Mouse (Mus musculus): Measurements from ENCODE around the gene Zfp296. TPM values are rescaled to one million over a fixed set of nuclear protein-coding genes. Genes with fewer than 3 reads are reported as not detected.

Zfp296 gene
- total and polyA plus RNA-seq, 2 experiments from 2014 or later: 0.12 to 3.6 TPM

DNA sequence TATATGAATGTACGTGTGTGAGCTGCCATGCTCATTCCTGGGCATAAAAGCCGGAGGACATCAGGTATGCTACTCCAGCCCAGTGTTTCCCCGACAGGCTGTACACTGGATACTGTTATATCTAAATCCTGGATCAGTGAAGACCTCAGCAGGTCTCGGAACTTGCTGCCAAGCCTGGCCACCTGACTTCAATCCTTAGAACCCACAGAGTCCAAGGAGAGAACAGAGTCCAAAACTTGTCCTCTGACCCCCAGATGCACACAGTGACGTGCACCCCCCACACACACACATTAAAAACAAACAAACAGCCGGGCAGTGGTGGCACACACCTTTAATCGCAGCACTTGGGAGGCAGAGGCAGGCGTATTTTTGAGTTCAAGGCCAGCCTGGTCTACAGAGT is 9.7 kb upstream of the Zfp296 start:
- H3K4me3 ChIP-seq (ENCODE audit: low read depth, low read length): no peak overlapping the region
- H3K4me1 ChIP-seq (ENCODE audit: control insufficient read depth, insufficient read depth): peaks cover 6% of the 10 kb centered on the region; the same call in 1 of the 2 replicates
- peaks cover 29% of the 10 kb centered on the region for H3K36me3 ChIP-seq (replicated peaks; ENCODE audit: control insufficient read depth, insufficient read depth, low read length)
- no peaks in the 10 kb centered on the region for H3K27me3 ChIP-seq (ENCODE audit: control insufficient read depth, insufficient read depth, low read length)
- H3K27ac ChIP-seq (ENCODE audit: low read depth): no peak overlapping the region
- ATAC-seq (ENCODE audit: insufficient read depth, low read depth) (no peak), DNase-seq (ENCODE audit: low spot score) (no peak)
- no peak for TF ChIP-seq EP300 (IDR thresholded peaks at IDR 0.05; ENCODE audit: low read depth)
- TF ChIP-seq CTCF (IDR thresholded peaks at IDR 0.05; ENCODE audit: low read depth): no peak
- H3K4me2 ChIP-seq (ENCODE audit: low read depth, low read length): no peak overlapping the region
- 89% methylated on average over 8 of the region's 8 CpGs for WGBS
- H3K9ac ChIP-seq (replicated peaks; ENCODE audit: low read depth, low read length): no peak overlapping the region
- H3K9me3 ChIP-seq (replicated peaks; ENCODE audit: control insufficient read depth, low read length): no peaks in the 10 kb centered on the region

GRCm38 (mm10) chr7:19569647-19570046 is 7.4 kb upstream of the Zfp296 start:
- peaks cover 24% of the 10 kb centered on the region for H3K36me3 ChIP-seq (replicated peaks; ENCODE audit: control insufficient read depth, insufficient read depth, low read length)
- no peak overlapping the region for H3K4me2 ChIP-seq (ENCODE audit: low read depth, low read length)
- DNase-seq (ENCODE audit: low spot score) (no peak), ATAC-seq (ENCODE audit: insufficient read depth, low read depth) (no peak)
- no peaks in the 10 kb centered on the region for H3K9me3 ChIP-seq (replicated peaks; ENCODE audit: control insufficient read depth, low read length)
- H3K27ac ChIP-seq (ENCODE audit: low read depth): no peak overlapping the region
- peaks cover 7% of the 10 kb centered on the region; the same call in 1 of the 2 replicates for H3K4me1 ChIP-seq (ENCODE audit: control insufficient read depth, insufficient read depth)
- 91% methylated on average over 3 of the region's 3 CpGs for WGBS
- no peak for TF ChIP-seq EP300 (IDR thresholded peaks at IDR 0.05; ENCODE audit: low read depth)
- no peak overlapping the region for H3K4me3 ChIP-seq (ENCODE audit: low read depth, low read length)
- no peak overlapping the region for H3K9ac ChIP-seq (replicated peaks; ENCODE audit: low read depth, low read length)
- no peaks in the 10 kb centered on the region for H3K27me3 ChIP-seq (ENCODE audit: control insufficient read depth, insufficient read depth, low read length)

DNA sequence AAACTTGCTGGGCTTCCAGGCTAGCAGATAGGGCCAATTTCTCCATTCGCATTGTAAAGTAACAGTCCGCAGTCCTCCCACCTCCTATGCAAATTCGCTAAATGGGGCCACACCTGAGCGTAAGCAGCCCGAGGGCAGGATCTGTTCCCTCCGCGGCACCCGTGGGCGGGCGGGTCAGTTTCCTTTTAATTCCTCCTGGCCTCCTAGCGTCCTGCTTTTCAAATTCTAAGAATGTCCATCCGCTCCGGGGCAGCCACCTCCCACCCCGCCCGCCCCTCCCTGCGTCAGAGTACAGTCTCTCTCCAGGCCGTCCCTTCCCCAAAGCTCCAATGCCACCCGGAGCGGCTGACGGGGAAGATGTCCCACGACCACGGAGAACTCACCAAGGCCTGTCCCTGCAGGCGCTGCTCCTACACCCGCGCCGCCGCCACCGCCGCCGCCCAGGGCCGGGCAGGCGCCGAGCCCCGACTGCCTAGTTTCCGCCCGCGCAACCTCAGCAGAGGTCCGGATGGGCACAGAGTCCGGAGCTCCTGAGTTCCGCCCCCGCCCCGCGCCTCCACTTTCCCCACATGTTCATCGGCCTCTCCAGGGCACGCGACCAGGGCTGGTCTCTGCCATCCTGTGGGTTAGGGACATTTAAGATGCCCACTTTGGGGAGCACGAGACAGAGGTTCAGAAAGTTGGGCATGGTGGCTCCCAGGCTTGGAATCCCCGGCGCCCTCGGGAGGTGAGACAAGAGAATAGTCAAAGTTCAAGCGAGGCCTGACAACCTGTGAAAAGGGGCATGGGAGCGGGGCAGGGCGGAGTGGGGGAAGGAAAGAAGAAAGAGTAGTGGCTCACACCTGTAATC is 3.9 kb upstream of the Zfp296 start:
- peak overlapping the region; percentile 88 for H3K27ac ChIP-seq (ENCODE audit: low read depth)
- no peaks in the 10 kb centered on the region for H3K9me3 ChIP-seq (replicated peaks; ENCODE audit: control insufficient read depth, low read length)
- H3K36me3 ChIP-seq (replicated peaks; ENCODE audit: control insufficient read depth, insufficient read depth, low read length): peaks cover 11% of the 10 kb centered on the region
- DNase-seq (ENCODE audit: low spot score): peak; percentile 79
- H3K27me3 ChIP-seq (ENCODE audit: control insufficient read depth, insufficient read depth, low read length): peaks cover 18% of the 10 kb centered on the region
- peak overlapping the region; percentile 76 for H3K4me3 ChIP-seq (ENCODE audit: low read depth, low read length)
- TF ChIP-seq EP300 (IDR thresholded peaks at IDR 0.05; ENCODE audit: low read depth): no peak
- peak overlapping the region; percentile 73 for H3K4me2 ChIP-seq (ENCODE audit: low read depth, low read length)
- WGBS: under 1% methylated on average over 53 of the region's 53 CpGs
- peak; percentile 86 for ATAC-seq (ENCODE audit: insufficient read depth, low read depth)
- peaks cover 20% of the 10 kb centered on the region for H3K4me1 ChIP-seq (ENCODE audit: control insufficient read depth, insufficient read depth)
- H3K9ac ChIP-seq (replicated peaks; ENCODE audit: low read depth, low read length): peak overlapping the region; percentile 84

- peak overlapping the region; percentile 73 for H3K4me2 ChIP-seq (ENCODE audit: low read depth, low read length)
- no peak for DNase-seq (ENCODE audit: low spot score)
Measured at GRCm38 (mm10) chr7:19573776-19574140, 3.3 kb upstream of the Zfp296 start.

GRCm38 (mm10) chr7:19575559-19575958 is 1.5 kb upstream of the Zfp296 start:
- no peaks in the 10 kb centered on the region for H3K9me3 ChIP-seq (replicated peaks; ENCODE audit: control insufficient read depth, low read length)
- no peak overlapping the region for H3K27ac ChIP-seq (ENCODE audit: low read depth)
- H3K36me3 ChIP-seq (replicated peaks; ENCODE audit: control insufficient read depth, insufficient read depth, low read length): peaks cover 7% of the 10 kb centered on the region; the same call in 1 of the 2 replicates
- peaks cover 20% of the 10 kb centered on the region for H3K4me1 ChIP-seq (ENCODE audit: control insufficient read depth, insufficient read depth)
- peaks cover 20% of the 10 kb centered on the region for H3K27me3 ChIP-seq (ENCODE audit: control insufficient read depth, insufficient read depth, low read length)
- no peak for TF ChIP-seq CTCF (IDR thresholded peaks at IDR 0.05; ENCODE audit: low read depth)
- TF ChIP-seq EP300 (IDR thresholded peaks at IDR 0.05; ENCODE audit: low read depth): no peak
- no peak overlapping the region for H3K4me3 ChIP-seq (ENCODE audit: low read depth, low read length)
- WGBS: 52% methylated on average over 3 of the region's 3 CpGs
- no peak overlapping the region for H3K9ac ChIP-seq (replicated peaks; ENCODE audit: low read depth, low read length)
- no peak for ATAC-seq (ENCODE audit: insufficient read depth, low read depth)
- H3K4me2 ChIP-seq (ENCODE audit: low read depth, low read length): no peak overlapping the region
- DNase-seq (ENCODE audit: low spot score): no peak

More at GRCm38 (mm10) chr7:19573776-19574140, 3.3 kb upstream of the Zfp296 start:
- TF ChIP-seq EP300 (IDR thresholded peaks at IDR 0.05; ENCODE audit: low read depth) (no peak), CTCF (IDR thresholded peaks at IDR 0.05; ENCODE audit: low read depth) (no peak)
- H3K27ac ChIP-seq (ENCODE audit: low read depth): peak overlapping the region; percentile 88
- ATAC-seq (ENCODE audit: insufficient read depth, low read depth): no peak
- peak overlapping the region; percentile 84 for H3K9ac ChIP-seq (replicated peaks; ENCODE audit: low read depth, low read length)
- no peaks in the 10 kb centered on the region for H3K9me3 ChIP-seq (replicated peaks; ENCODE audit: control insufficient read depth, low read length)
- peaks cover 6% of the 10 kb centered on the region for H3K36me3 ChIP-seq (replicated peaks; ENCODE audit: control insufficient read depth, insufficient read depth, low read length)
- 18% methylated on average over 16 of the region's 16 CpGs for WGBS
- H3K4me1 ChIP-seq (ENCODE audit: control insufficient read depth, insufficient read depth): peaks cover 20% of the 10 kb centered on the region
- H3K4me3 ChIP-seq (ENCODE audit: low read depth, low read length): peak overlapping the region; percentile 76
- H3K27me3 ChIP-seq (ENCODE audit: control insufficient read depth, insufficient read depth, low read length): peaks cover 20% of the 10 kb centered on the region
